In the genomic region with DNA sequence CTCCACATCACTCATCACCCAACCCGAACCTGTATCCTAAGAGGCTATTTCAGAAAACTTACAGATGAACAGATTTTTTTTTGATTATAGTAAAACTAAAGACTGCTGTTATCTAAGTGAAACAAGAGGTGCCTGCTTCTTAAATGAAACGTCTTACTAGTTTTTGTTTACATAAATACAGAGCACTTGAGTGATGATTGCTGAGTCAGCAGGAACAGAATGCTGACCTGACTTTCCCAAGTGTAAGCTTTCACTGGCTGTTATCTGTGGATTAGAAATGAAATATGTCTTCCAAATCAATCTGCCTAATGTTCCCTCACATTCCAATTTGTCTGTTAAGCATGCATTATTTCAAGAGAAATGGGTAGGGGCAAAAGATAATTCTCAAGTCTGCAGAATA, we compare ENCODE assay signal across 24 mouse cellular contexts.
DNase-seq lines count a peak whose midpoint lies in the region; ATAC-seq and TF ChIP-seq lines count a peak whose summit lies in the region.
"Had no signal": no experiment of that assay in that cellular context is flagged by ENCODE, and none has a peak within 500 bp of the region (broad histone marks: within the 10 kb centered on the region; RNA-seq: fewer than 3 reads in every experiment).

No protein-coding gene starts in this region.

- TF ChIP-seq CTCF in CH12.LX (conservative IDR thresholded peaks at IDR 0.05 in 1 of 2, IDR thresholded peaks at IDR 0.05 in 1 of 2; ENCODE audit: low read depth in 2 of 2, low read length in 2 of 2) (no peak), MEL (IDR thresholded peaks at IDR 0.05 in 2 of 3, conservative IDR thresholded peaks at IDR 0.05 in 1 of 3; ENCODE audit: control insufficient read depth in 1 of 3, insufficient read depth in 1 of 3, low read depth in 2 of 3, low read length in 3 of 3, poor library complexity in 1 of 3, severe bottlenecking in 1 of 3) (no peak)

- intact Hi-C loops in left cerebral cortex, postnatal 36 days (cut with DNase I): no loop called here

- H3K4me1 ChIP-seq in CH12.LX (ENCODE audit: control insufficient read depth in 1 of 2, insufficient read depth in 2 of 2) (no peaks in the 10 kb centered on the region), ES-E14 (ENCODE audit: control insufficient read depth in 2 of 2, insufficient read depth in 2 of 2, low read length in 2 of 2, poor library complexity in 1 of 2) (no peaks in the 10 kb centered on the region), MEL (ENCODE audit: control insufficient read depth in 1 of 2, insufficient read depth in 2 of 2, low read length in 2 of 2) (no peaks in the 10 kb centered on the region)
- no peaks in the 10 kb centered on the region for H3K4me1 ChIP-seq in hindbrain, embryonic 16.5 days (ENCODE audit: control insufficient read depth, insufficient read depth, low read depth, low read length)

- TF ChIP-seq EP300 in CH12.LX (IDR thresholded peaks at IDR 0.05; ENCODE audit: low read length) (no peak), MEL (IDR thresholded peaks at IDR 0.05; ENCODE audit: low read depth in 1 of 2, low read length in 2 of 2) (no peak)

- no peak overlapping the region for H3K4me3 ChIP-seq in CH12.LX (replicated peaks in 1 of 3; ENCODE audit: low read depth in 2 of 3, low read length in 2 of 3, poor library complexity in 1 of 3)
- no peak overlapping the region for H3K4me3 ChIP-seq in ES-E14 (ENCODE audit: insufficient read depth in 1 of 2, low read depth in 1 of 2, low read length in 2 of 2, poor library complexity in 1 of 2, severe bottlenecking in 1 of 2)
- no peak overlapping the region for H3K4me3 ChIP-seq in MEL (ENCODE audit: control insufficient read depth in 1 of 2, insufficient read depth in 1 of 2, low read depth in 2 of 2, low read length in 2 of 2)
- H3K4me3 ChIP-seq in hindbrain, embryonic 16.5 days (ENCODE audit: low read length): no peak overlapping the region

- no peak for ATAC-seq in hindbrain, embryonic 16.5 days
- ATAC-seq: activated CD4-positive, CD25-positive, alpha-beta regulatory T cell, adult 4 months; CD4-positive, CD25-positive, alpha-beta regulatory T cell, adult 4 months; Patski had no signal

- TF ChIP-seq RAD21 in CH12.LX (IDR thresholded peaks at IDR 0.05; ENCODE audit: low read depth, low read length): no peak
- TF ChIP-seq RAD21 in MEL (IDR thresholded peaks at IDR 0.05; ENCODE audit: low read depth, low read length): no peak

- H3K9me3 ChIP-seq in CH12.LX (replicated peaks; ENCODE audit: low read length): peaks cover 14% of the 10 kb centered on the region
- no peaks in the 10 kb centered on the region for H3K9me3 ChIP-seq in ES-E14 (ENCODE audit: control insufficient read depth, insufficient read depth, low read depth, low read length)
- H3K9me3 ChIP-seq in MEL (replicated peaks; ENCODE audit: insufficient read depth, low read length): no peaks in the 10 kb centered on the region
- H3K9me3 ChIP-seq in hindbrain, embryonic 16.5 days (ENCODE audit: control insufficient read depth, low read length): no peaks in the 10 kb centered on the region
- H3K9me3 ChIP-seq: G1E had no signal

- no peaks in the 10 kb centered on the region for H3K36me3 ChIP-seq in CH12.LX (replicated peaks in 1 of 2; ENCODE audit: control insufficient read depth in 1 of 2, insufficient read depth in 1 of 2, low read length in 1 of 2)
- H3K36me3 ChIP-seq in ES-E14 (ENCODE audit: control insufficient read depth, insufficient read depth, low read length, poor library complexity, severe bottlenecking): no peaks in the 10 kb centered on the region
- no peaks in the 10 kb centered on the region for H3K36me3 ChIP-seq in MEL (ENCODE audit: control insufficient read depth in 1 of 2, insufficient read depth in 2 of 2, low read length in 2 of 2)
- H3K36me3 ChIP-seq in hindbrain, embryonic 16.5 days (ENCODE audit: control insufficient read depth, insufficient read depth, low read length): no peaks in the 10 kb centered on the region
- H3K36me3 ChIP-seq: G1E had no signal

- in situ Hi-C loops in CH12.LX (cut with MboI; ENCODE audit: low pct_ligation_motif_present, low pct_unique_long_range_greater_than_20kb, low sequenced_read_pairs): no loop called here
- in situ Hi-C loops in ES-E14 (cut with MboI; ENCODE audit: low sequenced_read_pairs in 2 of 2, unreplicated experiment in 2 of 2): no loop called here

- H3K27me3 ChIP-seq in CH12.LX (replicated peaks) (no peaks in the 10 kb centered on the region), MEL (ENCODE audit: control insufficient read depth in 1 of 2, insufficient read depth in 2 of 2, low read length in 2 of 2) (no peaks in the 10 kb centered on the region)
- no peaks in the 10 kb centered on the region for H3K27me3 ChIP-seq in hindbrain, embryonic 16.5 days (replicated peaks; ENCODE audit: control insufficient read depth, insufficient read depth, low read length)

- TF ChIP-seq POLR2A in CH12.LX (IDR thresholded peaks at IDR 0.05; ENCODE audit: low read depth, low read length) (no peak), MEL (IDR thresholded peaks at IDR 0.05; ENCODE audit: control insufficient read depth in 1 of 2, insufficient read depth in 1 of 2, low read depth in 1 of 2, low read length in 2 of 2, poor library complexity in 1 of 2) (no peak)

- H3K27ac ChIP-seq in CH12.LX (ENCODE audit: insufficient read depth, low read depth) (no peak overlapping the region), ES-E14 (ENCODE audit: insufficient read depth, low read depth, low read length, poor library complexity, severe bottlenecking) (no peak overlapping the region), MEL (ENCODE audit: control insufficient read depth, low read depth, low read length) (no peak overlapping the region)
- H3K27ac ChIP-seq in hindbrain, embryonic 16.5 days (ENCODE audit: low read depth, low read length): no peak overlapping the region

- DNase-seq in CH12.LX (ENCODE audit: extremely low read depth) (no peak), ES-E14 (ENCODE audit: low read depth, low spot score) (no peak), MEL (ENCODE audit: low read depth, low spot score) (no peak)
- DNase-seq in mesoderm, embryonic 11.5 days (ENCODE audit: low read depth, low spot score): peak; percentile 1
- no peak for DNase-seq in left cerebral cortex, adult 18-20 months (ENCODE audit: low spot score in 2 of 2)
- DNase-seq in left cerebral cortex, postnatal 36 days (ENCODE audit: low spot score in 2 of 2): no peak
- no peak for DNase-seq in cerebellum, adult 18-20 months
- DNase-seq: adrenal gland, adult 2 months; adrenal gland, adult 8-10 months; adrenal gland, postnatal 10 days; adrenal gland, postnatal 14 days; adrenal gland, postnatal 25 days; adrenal gland, postnatal 36 days; B cell, adult 2 months; cerebellum, adult 11 months; cerebellum, adult 11-12 months; cerebellum, adult 2 months; cerebellum, adult 8-10 months; cerebellum, adult 9-10 months had no signal

- H3K79me2 ChIP-seq in CH12.LX (replicated peaks; ENCODE audit: control insufficient read depth, extremely low read depth, insufficient read depth, poor library complexity, severe bottlenecking): no peaks in the 10 kb centered on the region
- no peaks in the 10 kb centered on the region for H3K79me2 ChIP-seq in MEL (ENCODE audit: control insufficient read depth, insufficient read depth, low read length, poor library complexity)

- dilution Hi-C loops in CH12.LX (cut with MboI; ENCODE audit: extremely low pct_ligation_motif_present, extremely low pct_unique_long_range_greater_than_20kb, low sequenced_read_pairs): no loop called here

- H3K4me2 ChIP-seq in CH12.LX (ENCODE audit: insufficient read depth, low read depth, poor library complexity, severe bottlenecking): no peak overlapping the region
- no peak overlapping the region for H3K4me2 ChIP-seq in hindbrain, embryonic 16.5 days (ENCODE audit: low read length)

- WGBS in hindbrain, embryonic 16.5 days: 70% methylated on average over 2 of the region's 2 CpGs

- H3K9ac ChIP-seq in CH12.LX (ENCODE audit: insufficient read depth, low read depth) (no peak overlapping the region), ES-E14 (ENCODE audit: insufficient read depth, low read depth, low read length, poor library complexity, severe bottlenecking) (no peak overlapping the region), MEL (ENCODE audit: control insufficient read depth, low read depth, low read length, poor library complexity, severe bottlenecking) (no peak overlapping the region)
- no peak overlapping the region for H3K9ac ChIP-seq in hindbrain, embryonic 16.5 days (ENCODE audit: low read depth, low read length)

TF ChIP-seq in CH12.LX, 34 proteins besides CTCF, POLR2A, EP300 and RAD21:
- TF ChIP-seq ETS1 (conservative IDR thresholded peaks at IDR 0.05; ENCODE audit: low read depth, low read length): no peak
- TF ChIP-seq BHLHE40 (IDR thresholded peaks at IDR 0.05; ENCODE audit: low read depth, low read length): no peak
- no peak for TF ChIP-seq MYC (IDR thresholded peaks at IDR 0.05; ENCODE audit: low read depth, low read length)
- no peak for TF ChIP-seq POLR2AphosphoS2 (IDR thresholded peaks at IDR 0.05; ENCODE audit: low read depth, low read length)
- TF ChIP-seq MAFK (IDR thresholded peaks at IDR 0.05; ENCODE audit: insufficient replicate concordance, low read length): peak; percentile 86
TF ChIP-seq in CH12.LX: peak in this region for 1.

TF ChIP-seq in ES-E14, 5 proteins besides CTCF, POLR2A, EP300 and RAD21:
- no peak for TF ChIP-seq ZNF384 (IDR thresholded peaks at IDR 0.05; ENCODE audit: low read depth, low read length)
- TF ChIP-seq MAFK (IDR thresholded peaks at IDR 0.05; ENCODE audit: insufficient read depth, low read depth, low read length): peak; percentile 91

TF ChIP-seq in MEL, 35 proteins besides CTCF, POLR2A, EP300 and RAD21:
- TF ChIP-seq MAX (IDR thresholded peaks at IDR 0.05; ENCODE audit: low read length): no peak
- TF ChIP-seq NRF1 (IDR thresholded peaks at IDR 0.05; ENCODE audit: insufficient read depth, low read depth, low read length, poor library complexity, severe bottlenecking): no peak
- TF ChIP-seq ETS1 (IDR thresholded peaks at IDR 0.05; ENCODE audit: low read depth, low read length): no peak
- TF ChIP-seq TCF12 (IDR thresholded peaks at IDR 0.05; ENCODE audit: low read depth, low read length): no peak
- TF ChIP-seq POLR2AphosphoS5 (IDR thresholded peaks at IDR 0.05; ENCODE audit: borderline replicate concordance, low read depth, low read length): no peak
- TF ChIP-seq MAFK (IDR thresholded peaks at IDR 0.05; ENCODE audit: borderline replicate concordance, low read depth, low read length): peak; percentile 40; the same call in 1 of the 2 replicates

Comparison
In these comparisons a context has a peak if more than half of its experiments do, and no peak if none do; other contexts are left out.
1. Of the 35 proteins assayed by ChIP-seq in both MEL and CH12.LX: peak only in MEL: none; only in CH12.LX: none; in both: MAFK; in neither: 34.